Mouse (Mus musculus): ENCODE results near the gene Gpam. TPM values are rescaled to one million over a fixed set of nuclear protein-coding genes. Genes with fewer than 3 reads are reported as not detected.

Gene Gpam
- polyA plus RNA-seq, 1 experiment from 2014 or later = 19.0 TPM

DNA sequence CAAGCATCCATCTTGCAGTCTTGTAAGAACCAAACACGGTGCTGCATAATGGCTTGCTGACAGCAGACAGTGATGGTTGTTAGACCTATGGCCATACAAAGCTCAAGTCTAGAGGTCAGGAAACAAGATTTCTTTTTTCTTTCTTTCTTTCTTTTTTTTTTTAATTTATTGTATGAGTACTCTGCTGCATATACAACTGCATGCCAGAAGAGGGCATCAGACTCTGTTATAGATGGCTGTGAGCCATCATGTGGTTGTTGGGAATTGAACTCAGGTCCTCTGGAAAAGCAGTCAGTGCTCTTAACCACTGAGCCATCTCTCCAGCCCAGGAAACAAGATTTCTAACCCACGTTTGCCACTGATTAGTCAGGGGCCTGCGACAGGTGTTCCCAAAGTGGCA lies 54.0 kb downstream of the Gpam start:
- H3K27me3 ChIP-seq = no peaks in the 10 kb centered on the region

DNA sequence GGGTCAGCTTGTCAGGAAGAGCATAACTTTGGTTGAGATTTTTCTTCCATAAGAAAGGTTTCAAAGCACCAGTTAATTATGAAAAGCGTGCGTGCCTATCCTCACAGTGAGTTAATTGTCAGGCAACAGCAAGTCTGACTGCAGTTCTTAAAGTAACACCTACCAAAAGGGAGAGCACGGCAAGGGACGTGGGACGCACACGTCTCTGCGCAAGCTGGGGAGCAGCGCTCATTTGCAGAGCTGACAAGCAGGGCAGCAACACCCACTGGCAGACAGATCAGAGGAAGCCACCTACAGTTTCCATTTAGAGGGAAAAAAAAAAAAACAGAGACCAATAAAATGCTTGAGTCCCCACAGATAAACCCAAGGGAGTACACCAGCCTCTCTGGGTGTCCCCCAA lies 58.0 kb downstream of the Gpam start:
- Histone ChIP-seq H3K9ac (no peak overlapping the region), H3K27ac (no peak overlapping the region), H3K4me2 (no peak overlapping the region), H3K27me3 (no peaks in the 10 kb centered on the region), H3K9me3 (replicated peaks) (no peaks in the 10 kb centered on the region), H3K4me3 (replicated peaks) (no peak overlapping the region), H3K4me1 (no peaks in the 10 kb centered on the region), H3K36me3 (peaks cover 76% of the 10 kb centered on the region)
- 82% methylated on average over 8 of the region's 8 CpGs for WGBS
- no peak for ATAC-seq (replicated peaks; ENCODE audit: low FRiP score)

More for the DNA sequence above, 54.0 kb downstream of the Gpam start:
- Histone ChIP-seq H3K9ac (no peak overlapping the region), H3K4me3 (replicated peaks) (no peak overlapping the region), H3K4me1 (no peaks in the 10 kb centered on the region), H3K36me3 (peaks cover 99% of the 10 kb centered on the region), H3K4me2 (no peak overlapping the region), H3K9me3 (replicated peaks) (no peaks in the 10 kb centered on the region), H3K27ac (no peak overlapping the region)
- 84% methylated on average over 3 of the region's 3 CpGs for WGBS
- no peak for ATAC-seq (replicated peaks; ENCODE audit: low FRiP score)

DNA sequence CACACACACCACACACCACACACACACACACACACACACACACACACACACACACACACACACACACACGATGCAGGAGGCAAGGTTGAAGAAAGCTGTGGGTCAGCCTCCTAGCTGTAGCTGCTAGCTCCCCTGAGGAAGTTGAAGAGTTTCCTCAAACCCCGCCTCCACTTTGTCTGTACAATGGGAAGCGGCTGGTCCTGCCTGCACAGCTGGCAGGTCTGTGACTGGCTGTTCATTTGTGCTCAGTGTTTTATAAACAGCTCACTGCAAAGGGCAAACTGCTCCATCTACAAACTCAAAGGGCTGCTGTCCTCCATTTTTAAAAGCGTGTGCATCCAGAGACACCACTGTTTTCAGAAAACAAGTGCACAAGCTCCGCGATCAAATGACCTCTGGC lies 63.8 kb downstream of the Gpam start:
- Histone ChIP-seq H3K9ac (no peak overlapping the region), H3K27ac (no peak overlapping the region), H3K27me3 (no peaks in the 10 kb centered on the region), H3K36me3 (peaks cover 20% of the 10 kb centered on the region), H3K4me1 (peaks cover 7% of the 10 kb centered on the region), H3K4me2 (no peak overlapping the region), H3K4me3 (replicated peaks) (no peak overlapping the region), H3K9me3 (replicated peaks) (peaks cover 2% of the 10 kb centered on the region; the same call in 1 of the 2 replicates)
- ATAC-seq (replicated peaks; ENCODE audit: low FRiP score) = 0 out of 2 replicates have a peak, but pooled peaks have one; percentile 63
- WGBS = 38% methylated on average over 6 of the region's 6 CpGs

DNA sequence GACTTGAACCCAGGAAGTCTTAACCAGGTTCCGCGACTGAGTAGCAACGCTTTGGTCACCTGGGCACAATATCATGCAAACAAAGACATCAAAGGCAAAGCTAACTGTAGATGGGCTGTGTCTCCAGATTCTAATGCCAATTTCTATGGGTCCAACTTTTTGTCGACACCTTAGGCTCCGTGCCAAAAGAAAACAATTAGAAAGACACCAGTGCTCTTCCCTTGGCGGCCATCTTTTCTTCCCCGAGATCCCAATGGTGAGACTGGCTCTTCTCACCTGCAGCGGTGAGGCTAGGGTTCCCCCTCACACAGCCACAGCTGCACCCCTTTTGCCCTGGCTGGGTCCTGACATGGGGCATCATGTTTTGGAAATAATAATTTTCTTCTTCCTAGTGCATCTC lies 64.5 kb downstream of the Gpam start:
- WGBS = 85% methylated on average over 8 of the region's 8 CpGs
- Histone ChIP-seq H3K27ac (no peak overlapping the region), H3K4me2 (no peak overlapping the region), H3K4me3 (replicated peaks) (no peak overlapping the region), H3K27me3 (no peaks in the 10 kb centered on the region), H3K36me3 (peaks cover 13% of the 10 kb centered on the region), H3K9me3 (replicated peaks) (peaks cover 2% of the 10 kb centered on the region; the same call in 1 of the 2 replicates), H3K4me1 (peaks cover 7% of the 10 kb centered on the region), H3K9ac (no peak overlapping the region)
- no peak for ATAC-seq (replicated peaks; ENCODE audit: low FRiP score)

DNA sequence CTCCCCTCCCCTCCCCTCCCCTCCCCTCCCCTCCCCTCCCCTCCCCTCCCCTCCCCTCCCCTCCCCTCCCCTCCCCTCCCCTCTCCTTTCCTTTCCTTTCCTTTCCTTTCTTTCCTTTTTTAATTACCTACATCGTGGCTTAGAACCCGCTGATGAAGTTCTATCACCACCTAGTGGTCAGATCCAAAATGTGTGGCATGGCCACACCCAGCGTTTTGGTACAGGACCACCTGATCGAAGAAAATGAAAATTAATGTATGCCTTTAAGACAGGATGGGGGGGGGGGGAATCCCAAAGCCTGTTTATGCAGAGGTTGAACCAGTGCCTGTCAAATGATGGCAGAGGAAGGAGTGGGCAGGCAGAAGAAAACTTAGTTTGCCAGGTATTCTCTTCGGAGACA lies 65.1 kb downstream of the Gpam start:
- H3K4me3 ChIP-seq (replicated peaks) = no peak overlapping the region
- H3K4me1 ChIP-seq = peaks cover 7% of the 10 kb centered on the region
- H3K27me3 ChIP-seq = no peaks in the 10 kb centered on the region
- 25% methylated on average over 5 of the region's 5 CpGs for WGBS
- ATAC-seq (replicated peaks; ENCODE audit: low FRiP score) = no peak
- peaks cover 2% of the 10 kb centered on the region; the same call in 1 of the 2 replicates for H3K9me3 ChIP-seq (replicated peaks)
- no peak overlapping the region for H3K4me2 ChIP-seq
- no peak overlapping the region for H3K9ac ChIP-seq
- no peak overlapping the region for H3K27ac ChIP-seq
- peaks cover 9% of the 10 kb centered on the region for H3K36me3 ChIP-seq

DNA sequence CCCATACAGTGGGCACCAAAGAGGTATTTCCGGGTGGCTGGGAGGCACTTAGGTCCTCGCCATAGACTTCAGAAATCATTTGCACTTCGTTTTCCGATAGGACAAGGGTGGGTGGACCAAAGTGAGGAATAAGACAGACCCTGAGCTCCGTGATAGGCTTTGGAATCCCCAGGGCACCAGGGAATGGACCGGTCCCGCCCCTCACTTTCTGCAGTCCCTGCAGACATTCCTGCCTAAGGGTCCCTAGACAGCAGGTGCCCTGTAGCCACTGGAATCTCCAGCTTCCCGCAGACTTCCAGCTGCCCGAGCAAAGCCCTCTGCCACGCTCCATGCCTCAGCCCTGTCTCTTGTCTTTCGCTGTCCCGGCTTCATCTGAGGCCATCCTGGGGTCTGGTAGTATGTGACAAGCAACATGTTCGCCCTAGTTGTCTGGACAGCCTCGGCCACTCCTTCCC lies 65.6 kb downstream of the Gpam start:
- peak overlapping the region; percentile 67 for H3K4me2 ChIP-seq
- H3K9ac ChIP-seq = 0 out of 2 replicates have a peak overlapping the region, but pooled peaks have one; percentile 12
- ATAC-seq (replicated peaks; ENCODE audit: low FRiP score) = peak; percentile 31; the same call in 1 of the 2 replicates
- peaks cover 7% of the 10 kb centered on the region for H3K4me1 ChIP-seq
- H3K4me3 ChIP-seq (replicated peaks) = peak overlapping the region; percentile 33
- 6% methylated on average over 14 of the region's 14 CpGs for WGBS
- H3K9me3 ChIP-seq (replicated peaks) = peaks cover 2% of the 10 kb centered on the region; the same call in 1 of the 2 replicates
- no peaks in the 10 kb centered on the region for H3K27me3 ChIP-seq
- peaks cover 6% of the 10 kb centered on the region for H3K36me3 ChIP-seq
- no peak overlapping the region for H3K27ac ChIP-seq

DNA sequence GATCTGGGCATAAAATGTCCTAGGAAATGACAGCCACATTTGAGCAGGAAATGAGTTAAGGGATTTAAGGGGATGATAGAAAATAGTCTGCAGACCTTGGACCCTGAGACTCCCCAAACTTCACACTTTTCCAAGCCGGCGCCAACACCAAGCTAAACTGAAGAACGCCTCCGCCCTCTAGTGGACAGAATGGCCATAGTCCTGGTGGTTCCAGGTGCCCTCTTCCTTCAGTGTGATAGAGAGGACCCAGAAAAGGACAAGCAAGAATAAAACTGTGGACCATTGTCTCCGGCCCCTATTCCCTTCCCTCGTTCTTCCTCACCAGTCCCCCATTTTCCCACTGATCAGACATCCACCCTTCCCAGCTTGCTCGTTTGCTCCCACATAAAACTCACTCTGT lies 66.1 kb downstream of the Gpam start:
- peak; percentile 59 for ATAC-seq (replicated peaks; ENCODE audit: low FRiP score)

DNA sequence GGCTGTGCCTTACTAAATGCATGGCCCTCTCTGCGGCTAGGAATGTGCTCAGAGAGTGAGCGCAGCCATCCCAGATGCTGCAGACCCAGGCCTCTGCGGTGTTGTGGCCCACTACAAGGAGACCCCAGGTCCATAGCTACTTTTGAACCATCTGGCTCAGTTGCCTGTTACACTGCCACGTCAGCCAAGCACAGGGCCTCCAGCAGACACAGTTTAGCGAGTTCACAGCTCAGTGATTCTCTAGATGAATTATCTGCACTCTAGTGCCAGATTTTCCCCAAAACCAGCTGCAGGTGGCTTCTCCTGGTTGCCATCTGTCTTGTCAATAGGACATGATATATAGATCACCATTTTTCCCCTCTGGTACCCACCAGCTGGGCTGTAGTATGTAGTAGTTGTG lies 69.6 kb downstream of the Gpam start:
- no peak overlapping the region for H3K4me2 ChIP-seq
- 70% methylated on average over 5 of the region's 5 CpGs for WGBS
- H3K4me1 ChIP-seq = peaks cover 7% of the 10 kb centered on the region
- H3K4me3 ChIP-seq (replicated peaks) = no peak overlapping the region
- H3K9ac ChIP-seq = no peak overlapping the region
- peaks cover 2% of the 10 kb centered on the region; the same call in 1 of the 2 replicates for H3K9me3 ChIP-seq (replicated peaks)
- H3K27ac ChIP-seq = no peak overlapping the region
- H3K27me3 ChIP-seq = no peaks in the 10 kb centered on the region
- no peak for ATAC-seq (replicated peaks; ENCODE audit: low FRiP score)
- H3K36me3 ChIP-seq = no peaks in the 10 kb centered on the region

More for the DNA sequence above, 66.1 kb downstream of the Gpam start:
- Histone ChIP-seq H3K27me3 (no peaks in the 10 kb centered on the region), H3K9me3 (replicated peaks) (peaks cover 2% of the 10 kb centered on the region; the same call in 1 of the 2 replicates), H3K27ac (no peak overlapping the region), H3K9ac (no peak overlapping the region), H3K4me2 (peak overlapping the region; percentile 67), H3K4me1 (peaks cover 7% of the 10 kb centered on the region), H3K4me3 (replicated peaks) (peak overlapping the region; percentile 33; the same call in 1 of the 2 replicates), H3K36me3 (peaks cover 2% of the 10 kb centered on the region)
- WGBS = 5% methylated on average over 7 of the region's 7 CpGs

DNA sequence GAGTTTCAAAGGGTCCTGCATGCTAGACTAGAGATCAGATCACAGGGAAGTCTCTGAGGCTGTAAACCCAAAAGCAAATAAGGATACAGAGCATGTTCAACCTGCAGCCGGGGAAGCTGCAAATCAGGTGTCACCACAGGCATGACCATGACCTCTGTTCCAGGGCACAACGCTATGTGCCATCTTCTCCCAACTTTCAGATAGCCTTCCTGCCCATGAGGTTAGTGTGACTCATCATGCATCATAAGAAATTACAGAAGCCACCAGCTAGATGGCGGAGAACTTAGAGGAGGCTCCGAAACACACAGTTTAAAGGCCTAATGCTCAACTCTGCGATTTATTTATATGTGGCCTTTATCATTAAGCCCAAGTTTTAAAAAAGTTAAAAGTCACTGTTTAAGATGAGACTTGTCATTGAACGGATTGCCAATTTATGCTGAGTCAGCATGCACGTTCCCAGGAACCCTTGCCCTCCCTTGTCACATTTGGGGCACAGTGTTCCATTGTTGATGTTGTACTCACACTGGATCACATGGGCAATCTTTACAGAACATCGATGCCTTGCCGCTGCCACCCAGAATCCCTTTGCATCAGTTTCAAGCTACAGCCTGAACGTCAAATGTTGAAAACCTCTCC lies 71.3 kb downstream of the Gpam start:
- no peak overlapping the region for H3K4me3 ChIP-seq (replicated peaks)
- H3K4me1 ChIP-seq = no peaks in the 10 kb centered on the region
- H3K27ac ChIP-seq = no peak overlapping the region
- no peaks in the 10 kb centered on the region for H3K36me3 ChIP-seq
- no peaks in the 10 kb centered on the region for H3K27me3 ChIP-seq
- no peak overlapping the region for H3K9ac ChIP-seq
- H3K9me3 ChIP-seq (replicated peaks) = peaks cover 2% of the 10 kb centered on the region; the same call in 1 of the 2 replicates
- WGBS = 85% methylated on average over 10 of the region's 10 CpGs
- H3K4me2 ChIP-seq = no peak overlapping the region
- no peak for ATAC-seq (replicated peaks; ENCODE audit: low FRiP score)

DNA sequence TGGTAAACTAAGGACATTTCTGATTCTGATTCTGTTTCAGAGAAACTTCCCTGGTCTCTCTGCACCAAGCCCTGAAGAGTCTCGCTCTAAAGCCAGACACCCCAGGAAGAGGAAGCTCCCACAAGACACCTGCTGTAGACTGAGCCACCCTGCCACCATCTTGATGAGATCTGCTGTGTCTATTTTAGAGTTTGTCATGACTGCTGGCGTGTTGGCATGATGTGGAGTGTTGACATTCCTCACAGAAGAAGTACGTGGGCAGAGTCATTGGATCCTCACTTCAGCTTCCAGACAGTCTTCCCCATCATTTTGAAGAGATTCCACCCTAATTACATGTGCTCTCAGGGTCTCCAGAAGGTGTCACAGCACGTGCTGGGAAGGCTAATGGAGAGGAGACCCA lies 73.9 kb downstream of the Gpam start:
- 71% methylated on average over 4 of the region's 4 CpGs for WGBS
- Histone ChIP-seq H3K9me3 (replicated peaks) (no peaks in the 10 kb centered on the region), H3K4me2 (no peak overlapping the region), H3K27me3 (no peaks in the 10 kb centered on the region), H3K4me1 (no peaks in the 10 kb centered on the region), H3K4me3 (replicated peaks) (no peak overlapping the region), H3K9ac (no peak overlapping the region), H3K27ac (no peak overlapping the region), H3K36me3 (no peaks in the 10 kb centered on the region)
- no peak for ATAC-seq (replicated peaks; ENCODE audit: low FRiP score)

DNA sequence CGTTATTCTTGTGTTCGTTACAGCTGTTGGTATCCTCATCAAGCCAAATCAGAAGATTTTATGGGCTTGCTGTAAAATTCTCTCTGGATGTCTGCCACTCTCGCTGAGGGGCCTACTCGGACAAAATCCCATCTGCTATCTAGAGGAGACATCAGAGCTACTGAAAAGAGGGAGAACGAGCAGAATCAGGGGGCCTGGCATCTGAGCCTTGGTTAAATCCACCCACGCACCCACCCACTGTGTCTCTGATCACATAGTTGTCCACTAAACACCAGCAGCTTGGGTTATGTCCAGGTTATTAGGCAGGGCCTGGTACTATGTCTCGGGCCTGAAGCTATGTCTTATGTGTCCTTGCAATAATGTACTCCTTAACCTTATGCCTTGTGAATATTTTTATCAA lies 89.6 kb downstream of the Gpam start:
- no peak for ATAC-seq (replicated peaks; ENCODE audit: low FRiP score)
- H3K36me3 ChIP-seq = no peaks in the 10 kb centered on the region
- H3K4me1 ChIP-seq = no peaks in the 10 kb centered on the region
- no peaks in the 10 kb centered on the region for H3K27me3 ChIP-seq
- H3K9ac ChIP-seq = no peak overlapping the region
- no peak overlapping the region for H3K27ac ChIP-seq
- no peak overlapping the region for H3K4me2 ChIP-seq
- WGBS = 64% methylated on average over 7 of the region's 7 CpGs
- H3K4me3 ChIP-seq (replicated peaks) = no peak overlapping the region
- H3K9me3 ChIP-seq (replicated peaks) = no peaks in the 10 kb centered on the region

DNA sequence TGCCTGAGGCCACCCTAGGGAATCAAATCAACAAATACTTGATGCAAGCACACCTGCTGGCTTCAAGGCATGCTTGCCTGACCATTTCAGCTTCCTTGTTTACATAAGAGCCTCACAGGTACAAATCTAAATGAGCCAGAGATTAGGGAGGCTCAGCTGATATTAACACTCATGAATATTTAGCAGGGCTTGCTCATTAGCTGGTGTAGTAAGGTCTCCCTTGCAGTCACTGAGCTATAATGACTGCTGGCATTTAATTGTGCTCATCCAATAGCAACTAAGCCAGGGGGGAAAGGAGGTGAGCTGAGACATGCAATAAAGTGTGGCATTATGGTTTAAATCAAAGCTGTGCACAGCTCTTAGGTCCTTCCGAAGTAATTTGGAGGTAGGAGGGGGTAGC lies 108.2 kb downstream of the Gpam start:
- no peaks in the 10 kb centered on the region for H3K36me3 ChIP-seq
- H3K9me3 ChIP-seq (replicated peaks) = no peaks in the 10 kb centered on the region
- H3K27ac ChIP-seq = 0 out of 2 replicates have a peak overlapping the region, but pooled peaks have one; percentile 56
- no peak overlapping the region for H3K4me3 ChIP-seq (replicated peaks)
- no peak overlapping the region for H3K4me2 ChIP-seq
- no peak overlapping the region for H3K9ac ChIP-seq
- WGBS = 19% methylated on average over 1 of the region's 1 CpGs
- ATAC-seq (replicated peaks; ENCODE audit: low FRiP score) = 0 out of 2 replicates have a peak, but pooled peaks have one; percentile 33
- H3K27me3 ChIP-seq = no peaks in the 10 kb centered on the region
- H3K4me1 ChIP-seq = 0 out of 2 replicates have a peak, but pooled peaks cover 3% of the 10 kb centered on the region

Data from kidney, embryonic 15.5 days (tissue).